Mouse (Mus musculus) heart, adult 2 months (tissue): ENCODE results near the gene Taf6l. TPM values are rescaled to one million over a fixed set of nuclear protein-coding genes. Genes with fewer than 3 reads are reported as not detected.

Experiments used
- DNase-seq, 2 experiments: peaks; one replicate each; pipeline ENCODE4 v3.0.0; 2021
- H3K27ac ChIP-seq: fragments of 200-600 bp; 2 replicates; pipeline ENCODE4 v1.8.1; 2022
- H3K27me3 ChIP-seq: fragments of 200-500 bp; 2 replicates; pipeline ENCODE4 v1.6.1; 2012; ENCODE audit warnings: mild to moderate bottlenecking, low read length, inconsistent platforms, mixed read lengths; ENCODE audit not compliant: control insufficient read depth, insufficient read depth
- H3K36me3 ChIP-seq: fragments of 200-500 bp; 2 replicates; pipeline ENCODE4 v1.6.1; 2012; ENCODE audit warnings: low read length, inconsistent platforms; ENCODE audit not compliant: control insufficient read depth, insufficient read depth
- H3K4me1 ChIP-seq: fragments of 200-500 bp; 2 replicates; pipeline ENCODE4 v1.6.1; 2011; ENCODE audit warnings: low read length; ENCODE audit not compliant: control insufficient read depth, insufficient read depth
- H3K4me3 ChIP-seq: fragments of 200-600 bp; 2 replicates; pipeline ENCODE4 v1.8.1; 2022
- H3K79me2 ChIP-seq: fragments of 200-500 bp; replicated peaks from 2 replicates; pipeline ENCODE4 v1.6.1; 2012; ENCODE audit warnings: mild to moderate bottlenecking, inconsistent platforms, low read length, moderate library complexity, mixed read lengths; ENCODE audit not compliant: control insufficient read depth, insufficient read depth
- H3K9ac ChIP-seq: fragments of 200-500 bp; 2 replicates; pipeline ENCODE4 v1.6.1; 2012; ENCODE audit warnings: low read depth, mild to moderate bottlenecking, control low read depth, inconsistent platforms, low read length, mixed read lengths
- CTCF ChIP-seq: fragments of 200-600 bp; IDR thresholded peaks from 2 replicates; pipeline ENCODE4 v1.8.1; 2022; ENCODE audit warnings: antibody characterized with exemption, mild to moderate bottlenecking, moderate library complexity
- EP300 ChIP-seq: fragments of 200-500 bp; IDR thresholded peaks from 2 replicates; pipeline ENCODE4 v1.6.1; 2011; ENCODE audit warnings: low read depth, low read length, control low read depth; ENCODE audit not compliant: insufficient read depth
- POLR2A ChIP-seq: fragments of 200-500 bp; IDR thresholded peaks from 2 replicates; pipeline ENCODE4 v1.6.1; 2011; ENCODE audit warnings: mild to moderate bottlenecking, low read depth, low read length, control low read depth; ENCODE audit not compliant: insufficient read depth
- WGBS: fragments of 180-500 bp; shearing (Covaris S2); methylation state at CpG from one replicate; pipeline ENCODE4 v1.1.7; 2018; 5-methylcytosine and 5-hydroxymethylcytosine counted together
- intact Hi-C: fragments of 180-260 bp; cut with DNase I; formaldehyde crosslinking; loops from one replicate; pipeline ENCODE4 v1.15.1; 2025
- polyA plus RNA-seq: library from polyadenylated mRNA; depleted of rRNA; stranded (reverse); fragments of >200 nt; gene quantifications from 2 replicates; pipeline ENCODE4 v1.2.3, GENCODE M21; 2012
- total RNA-seq, 2 experiments: library from RNA; stranded (reverse); gene quantifications; 2 replicates each; pipeline ENCODE4 v1.2.3; 2021

Gene Taf6l
- total and polyA plus RNA-seq, 3 experiments: 6.2 to 9.1 (median 7.8) TPM

- Histone ChIP-seq H3K79me2 (peaks cover 1% of the 10 kb centered on the region; the same call in 1 of the 2 replicates), H3K27ac (no peak overlapping the region), H3K27me3 (no peaks in the 10 kb centered on the region), H3K4me3 (no peak overlapping the region), H3K9ac (no peak overlapping the region), H3K4me1 (peaks cover 11% of the 10 kb centered on the region), H3K36me3 (peaks cover 11% of the 10 kb centered on the region)
- TF ChIP-seq POLR2A (0 out of 2 replicates have a peak, but pooled peaks have one; percentile 7), CTCF (no peak), EP300 (no peak)
- WGBS: 52% methylated on average over 5 of the region's 5 CpGs
- DNase-seq: no peak
- intact Hi-C loops: loop anchor here (5.0 kb wide), 1 partner anchor 44 kb away; the partner anchor contains the start of gene Ttc9c
These were observed 13.2 kb downstream of the Taf6l start for GRCm38 (mm10) chr19:8772996-8773395.

GRCm38 (mm10) chr19:8770567-8771270, 15.5 kb downstream of the Taf6l start, which contains the start of gene Tmem223:
Gene Tmem223 (plus strand): TSS chr19:8770996.
- Histone ChIP-seq H3K79me2 (peaks cover 1% of the 10 kb centered on the region; the same call in 1 of the 2 replicates), H3K36me3 (peaks cover 13% of the 10 kb centered on the region), H3K9ac (peak within 1 kb of the TSS; percentile 99), H3K4me1 (peaks cover 11% of the 10 kb centered on the region), H3K27ac (peak within 1 kb of the TSS; percentile 91), H3K4me3 (peak within 1 kb of the TSS; percentile 85), H3K27me3 (no peaks in the 10 kb centered on the region)
- DNase-seq: peak; percentile 87
- WGBS: 8% methylated on average over 29 of the region's 29 CpGs
- intact Hi-C loops: loop anchor here (5.0 kb wide), 1 partner anchor 47 kb away; the partner anchor contains the start of gene Ttc9c
- TF ChIP-seq POLR2A (peak; percentile 96), EP300 (0 out of 2 replicates have a peak, but pooled peaks have one; percentile 41), CTCF (peak; percentile 18; the same call in 1 of the 2 replicates)

- Histone ChIP-seq H3K4me1 (peaks cover 3% of the 10 kb centered on the region), H3K27me3 (no peaks in the 10 kb centered on the region), H3K9ac (no peak overlapping the region), H3K4me3 (no peak overlapping the region), H3K79me2 (no peaks in the 10 kb centered on the region), H3K36me3 (peaks cover 12% of the 10 kb centered on the region), H3K27ac (no peak overlapping the region)
- intact Hi-C loops: no loop called here
- DNase-seq: no peak
- WGBS: 95% methylated on average over 9 of the region's 9 CpGs
- no peak for TF ChIP-seq CTCF
- no peak for TF ChIP-seq POLR2A
- no peak for TF ChIP-seq EP300
These were observed 20.7 kb downstream of the Taf6l start for GRCm38 (mm10) chr19:8765562-8765961.

- 64% methylated on average over 4 of the region's 4 CpGs for WGBS
- Histone ChIP-seq H3K79me2 (0 out of 2 replicates have a peak, but pooled peaks cover 2% of the 10 kb centered on the region), H3K36me3 (peaks cover 10% of the 10 kb centered on the region), H3K27ac (no peak overlapping the region), H3K9ac (no peak overlapping the region), H3K27me3 (no peaks in the 10 kb centered on the region), H3K4me3 (no peak overlapping the region), H3K4me1 (no peaks in the 10 kb centered on the region)
- TF ChIP-seq POLR2A (no peak), CTCF (no peak), EP300 (no peak)
- intact Hi-C loops: no loop called here
- DNase-seq: no peak
These were observed 22.9 kb downstream of the Taf6l start for GRCm38 (mm10) chr19:8763276-8763675.

GRCm38 (mm10) chr19:8760757-8761156, 25.5 kb downstream of the Taf6l start:
- no peak for DNase-seq
- Histone ChIP-seq H3K27me3 (no peaks in the 10 kb centered on the region), H3K79me2 (peaks cover 7% of the 10 kb centered on the region), H3K36me3 (peaks cover 14% of the 10 kb centered on the region), H3K9ac (no peak overlapping the region), H3K4me1 (peaks cover 3% of the 10 kb centered on the region), H3K4me3 (no peak overlapping the region), H3K27ac (no peak overlapping the region)
- intact Hi-C loops: no loop called here
- no peak for TF ChIP-seq EP300
- peak; percentile 29; the same call in 1 of the 2 replicates for TF ChIP-seq CTCF
- 93% methylated on average over 2 of the region's 2 CpGs for WGBS

GRCm38 (mm10) chr19:8758899-8759298, 27.3 kb downstream of the Taf6l start:
- WGBS: 53% methylated on average over 2 of the region's 2 CpGs
- H3K27me3 ChIP-seq: no peaks in the 10 kb centered on the region
- H3K4me3 ChIP-seq: no peak overlapping the region
- peaks cover 11% of the 10 kb centered on the region for H3K36me3 ChIP-seq
- intact Hi-C loops: loop anchor here (5.0 kb wide), 1 partner anchor 58 kb away; the partner anchor contains the start of gene Ttc9c
- no peak for DNase-seq
- no peak overlapping the region for H3K9ac ChIP-seq
- H3K4me1 ChIP-seq: peaks cover 4% of the 10 kb centered on the region
- peaks cover 7% of the 10 kb centered on the region for H3K79me2 ChIP-seq
- H3K27ac ChIP-seq: no peak overlapping the region
- no peak for TF ChIP-seq CTCF
- no peak for TF ChIP-seq EP300
- no peak for TF ChIP-seq POLR2A
